Mouse (Mus musculus): ENCODE measurements around the gene Tmigd1.
"Not testable (repeated sequence)": the region's sequence is repeated elsewhere in the genome, so short reads cannot be mapped to it uniquely, and the experiment has no call there.

Tmigd1 gene

DNA sequence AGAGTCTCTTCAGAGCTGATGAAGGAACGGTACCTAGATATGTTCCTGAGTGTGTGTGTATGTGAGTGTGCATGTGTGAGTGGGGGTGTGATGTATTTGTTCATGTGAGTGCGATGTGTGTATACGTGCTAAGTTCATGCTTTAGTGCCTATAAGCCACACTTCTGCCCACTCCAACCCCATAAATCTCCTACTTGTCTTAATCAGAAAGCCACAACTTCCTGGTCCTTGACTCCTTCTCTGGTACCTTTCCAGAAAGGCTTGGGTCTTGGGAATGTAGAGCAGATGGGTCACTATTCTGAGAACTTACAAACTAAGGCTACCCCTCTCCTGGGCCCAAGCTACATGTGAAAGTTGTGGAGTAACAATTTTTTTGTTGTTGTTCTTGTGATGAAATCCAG lies 3.2 kb upstream of the Tmigd1 start:
- in situ Hi-C loops (cut with MboI): no loop called here

DNA sequence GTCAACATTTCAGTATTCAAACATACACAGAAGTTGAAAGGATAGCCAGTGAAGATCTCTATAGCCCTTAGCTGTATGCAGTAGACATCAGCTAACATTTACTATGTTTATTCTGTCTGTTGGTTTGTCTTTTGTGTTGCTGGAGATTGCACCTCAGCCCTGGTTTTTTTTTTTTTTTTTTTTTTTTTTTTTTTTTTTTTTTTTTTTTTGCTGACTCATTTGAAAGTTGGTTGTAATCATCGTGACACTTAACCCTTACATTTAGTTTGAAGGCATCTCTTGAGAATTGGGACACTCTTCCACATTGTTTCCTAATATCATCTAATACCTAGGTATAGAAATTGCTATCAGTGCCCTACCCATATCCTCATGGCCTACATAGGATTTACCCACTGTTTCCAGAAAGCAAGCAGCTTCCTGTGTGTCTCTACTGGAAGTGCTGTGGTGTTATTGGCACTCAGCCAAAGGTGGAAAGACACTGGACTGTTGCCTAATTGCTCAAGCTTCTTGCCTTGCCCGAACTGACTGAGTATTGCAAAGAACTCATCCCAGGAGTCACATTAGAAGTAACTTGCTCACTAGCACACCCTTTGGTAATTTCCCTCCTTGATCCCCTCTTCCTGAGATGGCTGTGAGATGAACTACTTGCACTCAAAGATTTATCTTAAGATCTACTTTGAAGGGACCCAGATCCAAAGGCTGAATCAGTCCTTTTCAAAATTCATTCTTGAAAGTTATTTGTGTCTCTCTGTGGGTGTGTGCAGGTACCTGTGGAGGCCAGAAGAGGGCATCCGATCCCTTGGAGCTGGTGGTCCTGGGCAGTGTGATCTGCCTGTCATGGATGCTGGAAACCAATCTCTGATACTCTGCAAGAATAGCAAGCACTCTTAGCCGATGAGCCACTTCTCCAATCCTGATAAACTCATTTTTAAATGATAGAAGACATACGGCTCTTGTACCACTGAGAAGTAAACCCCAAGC lies 1.9 kb upstream of the Tmigd1 start:
- in situ Hi-C loops (cut with MboI): no loop called here

DNA sequence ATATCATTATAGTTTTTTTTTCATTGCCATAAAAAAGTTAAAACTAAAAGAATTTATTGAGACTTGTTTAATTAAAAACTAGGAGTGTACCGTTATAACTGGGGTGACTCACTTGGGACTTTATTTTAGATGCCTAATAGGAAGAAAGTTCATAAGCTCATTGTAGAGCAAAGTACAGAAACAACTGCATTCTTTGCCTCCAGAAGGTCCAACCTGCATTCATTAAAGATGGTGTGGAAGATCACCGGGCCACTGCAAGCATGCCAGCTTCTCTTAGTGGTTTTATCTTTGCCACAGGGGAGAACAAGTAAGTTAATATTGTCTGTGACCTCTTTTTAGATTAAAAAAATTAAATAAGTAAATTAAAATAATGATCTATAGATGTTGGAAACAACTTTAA lies 2.4 kb downstream of the Tmigd1 start:
- in situ Hi-C loops (cut with MboI): no loop called here

DNA sequence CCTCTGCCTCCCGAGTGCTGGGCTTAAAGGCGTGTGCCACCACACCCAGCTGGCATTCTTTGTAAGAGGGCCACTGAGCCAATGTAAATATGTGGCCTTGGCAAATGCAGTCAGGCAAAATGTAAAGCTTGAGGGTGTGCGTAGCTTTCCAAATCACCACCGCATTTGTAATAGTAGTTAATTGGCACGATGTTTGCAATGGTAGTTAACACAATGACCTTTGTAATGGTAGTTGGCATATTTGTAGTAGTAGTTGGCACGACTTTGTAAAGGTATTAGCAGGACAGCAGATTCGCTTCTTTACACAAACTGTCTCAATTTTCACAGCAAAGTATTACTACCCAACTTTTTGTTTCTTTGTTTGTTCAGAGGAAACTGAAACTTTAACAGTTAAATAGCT lies 6.7 kb downstream of the Tmigd1 start:
- in situ Hi-C loops (cut with MboI): no loop called here

DNA sequence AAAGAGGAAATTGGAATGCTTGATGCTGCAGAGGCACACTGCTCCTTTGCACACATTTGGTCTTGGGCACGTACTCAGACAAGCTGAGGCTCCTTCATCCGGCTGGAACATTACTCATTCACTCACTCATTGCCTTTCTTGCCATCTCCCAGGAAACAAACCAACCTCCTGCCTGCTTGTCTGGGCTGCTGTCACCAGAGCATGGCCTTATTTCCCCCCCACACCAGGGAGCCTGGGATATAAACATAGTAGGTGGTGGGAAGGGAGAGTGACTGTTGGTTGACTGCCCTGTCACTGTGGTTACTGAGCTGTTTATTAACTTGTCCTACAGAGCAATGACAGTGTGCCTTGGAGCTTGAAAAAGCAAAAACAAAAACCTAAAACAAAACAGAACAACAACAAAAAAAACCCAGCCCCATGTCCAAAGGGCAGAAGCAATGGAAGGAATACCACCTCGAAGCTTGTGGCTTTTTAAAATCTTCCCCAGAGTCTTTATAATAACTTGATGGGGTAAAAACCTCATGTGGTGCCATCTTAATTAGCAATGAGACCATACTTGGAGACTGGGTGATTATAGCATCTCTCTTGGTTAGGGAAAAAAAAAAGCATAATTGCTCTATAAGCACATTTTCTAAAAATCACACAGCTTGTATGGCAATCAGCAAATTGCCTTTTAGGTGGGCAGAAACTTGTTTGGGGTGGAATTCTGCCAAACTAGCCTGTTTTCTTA lies 9.5 kb downstream of the Tmigd1 start:
- in situ Hi-C loops (cut with MboI): no loop called here

DNA sequence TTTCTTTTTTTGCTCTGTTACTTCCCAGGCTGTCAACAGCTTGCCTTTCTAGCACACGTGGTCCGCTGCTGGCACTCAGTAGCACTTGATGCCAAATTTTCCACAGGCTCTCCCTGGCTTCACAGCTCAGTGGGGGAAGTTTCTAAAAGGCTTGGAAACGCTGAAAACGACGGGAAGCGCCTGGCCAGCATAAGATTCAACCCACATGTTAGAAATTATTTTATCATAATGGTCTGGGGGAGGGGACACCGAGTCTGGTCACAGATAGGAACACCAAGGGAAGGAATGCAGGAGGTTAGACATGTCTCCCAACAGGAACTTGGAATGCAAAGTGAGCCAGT lies 10.1 kb downstream of the Tmigd1 start:
- in situ Hi-C loops (cut with MboI): no loop called here

DNA sequence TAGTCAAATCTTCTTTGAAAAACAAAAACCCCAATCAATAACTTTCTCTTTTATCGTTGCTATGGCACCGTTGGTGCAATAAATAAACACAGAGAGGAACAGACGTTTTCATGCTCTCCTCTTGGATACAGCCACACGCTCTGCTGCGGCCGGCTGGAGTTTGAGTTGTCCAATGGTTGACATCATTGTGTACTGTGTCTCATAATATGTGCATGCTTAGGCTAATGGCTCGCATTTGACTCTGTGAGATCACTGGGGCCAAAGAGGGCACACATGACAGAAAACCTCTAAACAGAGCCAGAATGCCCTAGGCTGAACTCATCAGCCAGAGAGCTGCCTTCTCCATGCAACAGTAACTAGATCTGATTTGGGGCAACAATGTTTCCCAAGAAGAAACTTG lies 12.4 kb downstream of the Tmigd1 start:
- in situ Hi-C loops (cut with MboI): no loop called here

DNA sequence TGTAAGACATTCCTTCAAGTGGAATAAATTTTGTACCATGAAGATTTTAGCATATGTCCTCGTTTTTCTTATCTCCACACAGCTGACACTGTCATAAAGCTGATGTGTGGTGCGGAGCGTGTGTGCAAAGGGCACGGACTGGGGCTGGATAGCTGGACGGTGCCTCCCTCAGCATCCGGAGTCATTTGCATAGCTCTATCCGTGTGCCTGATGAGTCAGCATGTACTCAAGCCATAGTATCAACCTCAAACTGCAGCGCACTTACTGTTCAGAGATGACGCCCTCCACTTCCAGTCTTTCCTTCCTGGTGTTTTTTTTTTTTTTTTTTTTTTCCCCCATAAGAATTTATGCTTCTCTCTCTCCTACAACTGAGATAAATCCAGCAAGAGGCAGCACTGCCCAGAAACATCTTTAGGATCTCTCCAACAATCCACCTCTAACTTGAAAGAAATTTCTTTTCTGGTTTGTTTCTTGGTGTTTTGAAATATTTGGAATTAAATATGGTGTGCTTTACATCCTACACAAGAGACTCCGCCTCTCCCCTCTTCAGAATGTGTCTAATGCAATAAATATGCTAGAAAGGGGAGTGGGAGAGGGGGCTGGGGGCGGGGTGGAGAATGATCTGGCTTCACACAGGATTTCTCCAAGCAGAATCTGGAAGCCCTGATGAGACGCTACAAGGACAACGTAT lies 14.7 kb downstream of the Tmigd1 start:
- in situ Hi-C loops (cut with MboI): no loop called here

DNA sequence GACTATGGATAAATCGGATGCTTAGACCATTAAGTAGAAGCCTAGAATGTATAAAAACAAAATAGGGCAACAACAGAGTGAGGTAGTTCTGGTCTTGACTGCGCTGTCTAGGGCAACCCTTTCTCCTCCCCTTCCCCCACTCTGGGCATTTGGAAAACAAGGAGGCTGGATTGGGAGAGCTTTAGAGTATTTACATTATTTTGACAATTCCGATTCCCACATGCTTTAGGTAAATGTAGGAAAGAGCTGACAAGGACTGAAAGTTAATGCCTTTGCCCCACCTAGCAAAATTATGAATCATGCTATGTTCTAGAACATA lies 15.2 kb downstream of the Tmigd1 start:
- in situ Hi-C loops (cut with MboI): no loop called here

DNA sequence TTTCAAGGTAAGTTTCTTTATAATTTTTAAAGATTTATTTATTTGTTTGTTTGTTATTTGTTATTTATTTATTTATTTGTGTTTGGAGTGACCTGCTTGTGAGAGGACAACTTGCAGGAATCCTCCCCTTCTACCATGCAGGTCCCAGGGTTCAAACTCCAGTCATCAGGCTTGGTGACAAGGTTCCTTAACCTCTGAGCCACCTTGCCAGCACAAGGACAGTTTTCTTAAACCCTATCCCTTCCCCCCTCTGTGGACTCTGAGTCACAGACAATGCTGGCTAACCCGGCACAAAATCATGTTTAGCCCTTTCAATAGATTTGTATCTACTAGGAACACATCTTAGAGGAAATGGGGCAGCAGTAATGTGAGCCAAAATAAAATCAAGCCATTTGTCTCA lies 18.6 kb downstream of the Tmigd1 start:
- in situ Hi-C loops (cut with MboI): no loop called here

DNA sequence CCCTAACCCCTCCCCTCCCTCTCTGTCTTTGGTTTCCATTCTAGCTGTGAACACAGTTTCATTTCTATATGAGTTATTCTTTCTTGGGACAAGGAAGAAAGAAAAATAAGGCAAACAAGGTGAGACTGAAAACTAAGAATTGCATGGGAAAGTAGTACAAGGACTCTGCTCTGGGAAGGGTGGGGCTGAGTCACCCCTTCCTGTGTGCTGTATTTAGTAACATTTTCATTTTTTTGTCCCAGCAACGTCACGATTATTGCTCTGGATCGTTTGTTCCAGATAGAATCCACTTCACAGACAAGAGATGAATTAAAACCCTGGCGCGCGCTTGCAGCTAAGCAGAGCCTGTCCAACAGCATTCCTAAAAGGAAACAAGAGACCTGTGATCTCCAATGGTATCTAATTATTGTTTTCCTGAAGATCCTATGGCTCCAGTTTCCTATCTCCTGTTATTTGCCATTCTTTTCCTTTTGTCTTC lies 22.8 kb downstream of the Tmigd1 start, which contains the start of gene Blmh:
TSS of gene Blmh (plus strand) at position 51 of the 478 bp plus-strand sequence.
- in situ Hi-C loops (cut with MboI): no loop called here

DNA sequence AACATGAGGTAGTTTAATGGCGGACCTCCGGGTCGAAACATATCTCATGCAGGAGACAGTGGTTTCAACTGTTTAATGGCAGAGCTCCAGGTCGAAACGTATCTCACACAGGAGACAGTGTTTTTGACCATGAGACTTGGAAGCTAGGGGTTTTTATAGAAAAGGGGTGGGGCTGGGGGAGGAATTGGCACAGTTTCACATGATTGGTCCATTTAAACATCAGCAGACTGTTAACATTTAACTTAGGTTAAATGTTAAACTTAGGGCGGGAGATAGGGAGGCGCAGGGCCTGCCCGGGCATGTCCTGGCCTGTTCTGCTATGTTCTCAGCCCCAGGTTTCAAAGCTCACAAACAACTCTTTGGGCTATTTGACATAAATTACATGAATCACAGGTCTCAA lies 26.6 kb downstream of the Tmigd1 start:
- in situ Hi-C loops (cut with MboI): not testable (repeated sequence)

DNA sequence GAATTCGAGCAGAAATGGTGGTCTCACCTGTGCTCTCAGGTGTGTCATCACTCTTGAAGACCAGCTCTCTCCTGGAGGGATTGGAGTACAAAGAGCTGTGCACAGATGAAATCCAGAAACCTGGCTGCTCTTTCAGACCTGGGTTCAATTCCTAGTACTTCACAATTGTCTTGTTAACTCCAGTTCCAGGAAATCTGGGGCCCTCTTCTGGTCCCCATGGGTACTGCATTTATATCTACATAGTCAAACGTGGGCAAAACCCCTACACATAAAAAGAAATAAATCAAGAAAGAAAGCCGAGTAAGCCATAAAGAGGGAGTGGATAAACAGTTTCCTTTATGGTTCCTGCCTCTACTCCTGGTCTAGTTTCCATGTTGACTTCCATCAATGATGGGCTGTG lies 31.2 kb downstream of the Tmigd1 start:
- in situ Hi-C loops (cut with MboI): no loop called here

DNA sequence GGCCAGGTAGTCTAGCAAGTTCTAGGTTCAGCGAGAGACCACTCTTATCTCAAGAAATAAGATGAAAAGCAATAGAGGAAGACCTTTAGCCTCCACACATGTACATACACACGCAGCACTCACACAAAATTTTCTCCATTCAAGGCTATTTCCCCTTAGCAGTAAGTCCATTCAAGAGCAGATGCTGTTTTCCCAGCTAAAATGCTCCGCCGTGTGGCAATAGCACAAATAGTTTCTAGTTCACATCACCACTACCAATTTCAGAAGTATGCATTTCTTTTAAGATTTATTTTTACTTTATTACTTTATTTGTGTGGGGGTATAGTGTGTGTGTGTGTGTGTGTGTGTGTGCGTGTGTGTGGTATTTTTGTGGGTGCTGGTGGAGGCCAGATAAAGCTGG lies 34.6 kb downstream of the Tmigd1 start:
- in situ Hi-C loops (cut with MboI): no loop called here

DNA sequence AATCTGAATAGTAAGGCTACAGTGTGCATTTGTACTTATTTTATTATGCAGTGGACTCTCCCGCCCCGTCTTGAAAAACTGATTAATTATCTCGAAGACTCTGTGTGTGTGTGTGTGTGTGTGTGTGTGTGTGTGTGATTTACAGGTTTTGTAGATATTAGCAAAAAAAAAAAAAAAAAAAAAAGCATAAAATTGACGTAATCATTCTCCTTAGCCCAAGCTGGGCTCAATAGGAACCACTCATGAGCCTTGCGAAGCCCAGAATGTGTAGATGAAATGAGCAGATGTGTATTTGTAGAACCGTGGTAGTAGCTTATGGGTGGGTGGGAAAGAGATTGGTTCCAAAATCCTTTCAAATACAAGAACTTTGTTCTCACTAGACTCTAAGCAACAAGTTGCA lies 42.9 kb downstream of the Tmigd1 start:
- in situ Hi-C loops (cut with MboI): no loop called here

DNA sequence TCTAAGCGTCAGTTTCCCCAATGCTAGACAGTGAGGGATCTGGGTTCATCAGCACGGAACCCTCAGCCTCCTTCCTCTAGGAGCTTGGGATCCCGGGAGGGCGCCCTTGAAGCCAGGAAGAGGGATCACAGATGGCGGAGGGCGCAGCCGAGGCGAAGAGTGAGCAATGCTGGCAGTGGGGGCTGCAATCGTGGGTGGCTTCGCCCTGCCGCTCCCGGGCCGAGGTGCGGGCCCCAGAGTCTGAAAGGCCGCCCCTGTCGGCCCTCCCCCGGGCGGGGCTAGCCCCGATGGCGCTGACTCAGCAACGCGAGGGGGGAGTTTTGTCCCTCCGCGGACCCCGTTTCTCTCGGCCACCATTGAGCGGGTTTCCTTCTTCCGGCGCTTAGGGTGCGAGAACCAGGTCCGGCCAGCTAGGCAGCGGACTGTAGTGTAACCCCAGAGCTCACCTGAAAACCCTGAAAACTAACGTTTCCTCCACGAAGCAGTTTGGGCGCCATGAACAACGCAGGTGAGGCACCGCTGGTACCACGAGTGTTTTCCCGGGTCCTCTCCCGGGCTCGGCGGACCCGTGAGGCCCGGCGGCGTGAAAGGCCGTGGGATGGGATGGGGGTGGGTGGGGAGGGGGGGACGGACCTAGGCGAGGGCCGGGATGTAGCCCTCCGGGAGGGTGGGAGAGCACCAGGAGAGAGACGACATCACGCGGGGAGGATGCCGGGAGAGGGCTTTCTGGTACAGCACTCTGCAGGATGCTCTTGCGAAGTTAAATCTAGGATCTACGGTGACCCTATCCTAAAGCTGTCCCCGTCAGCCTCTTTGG lies 43.6 kb downstream of the Tmigd1 start:
- in situ Hi-C loops (cut with MboI): no loop called here

DNA sequence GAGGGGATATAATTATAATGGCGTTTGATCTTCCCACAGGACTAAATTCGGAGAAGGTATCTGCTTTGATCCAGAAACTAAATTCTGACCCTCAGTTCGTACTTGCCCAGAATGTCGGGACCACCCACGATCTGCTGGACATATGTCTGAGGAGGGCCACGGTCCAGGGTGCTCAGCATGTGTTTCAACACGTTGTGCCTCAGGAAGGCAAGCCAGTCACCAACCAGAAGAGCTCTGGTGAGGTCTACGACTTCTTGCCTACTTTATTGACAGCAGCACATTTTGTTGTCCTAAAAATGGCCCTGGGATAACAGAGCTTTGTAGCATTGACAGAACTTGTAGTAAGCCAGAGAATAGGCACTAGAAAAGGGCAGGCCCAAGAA lies 44.2 kb downstream of the Tmigd1 start:
- in situ Hi-C loops (cut with MboI): no loop called here

DNA sequence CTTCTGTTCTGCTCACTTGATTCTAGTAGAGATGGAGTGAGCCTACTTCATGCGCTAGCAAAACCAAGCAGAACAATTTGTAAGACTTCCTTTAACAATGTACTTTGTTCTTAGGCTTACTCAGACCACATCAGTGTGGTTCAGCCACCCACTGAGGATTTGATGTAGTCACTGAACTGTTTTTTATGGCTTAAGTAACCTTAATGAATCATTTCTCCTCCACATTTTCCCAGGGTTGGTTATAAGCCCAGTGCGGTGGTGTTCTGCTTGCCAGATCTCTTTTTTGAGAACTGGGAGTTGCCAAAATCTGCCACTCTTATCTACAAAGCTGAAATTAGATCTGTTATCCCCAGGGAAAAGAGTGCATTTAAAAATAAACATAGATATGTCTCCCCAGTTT lies 51.6 kb downstream of the Tmigd1 start:
- in situ Hi-C loops (cut with MboI): no loop called here

DNA sequence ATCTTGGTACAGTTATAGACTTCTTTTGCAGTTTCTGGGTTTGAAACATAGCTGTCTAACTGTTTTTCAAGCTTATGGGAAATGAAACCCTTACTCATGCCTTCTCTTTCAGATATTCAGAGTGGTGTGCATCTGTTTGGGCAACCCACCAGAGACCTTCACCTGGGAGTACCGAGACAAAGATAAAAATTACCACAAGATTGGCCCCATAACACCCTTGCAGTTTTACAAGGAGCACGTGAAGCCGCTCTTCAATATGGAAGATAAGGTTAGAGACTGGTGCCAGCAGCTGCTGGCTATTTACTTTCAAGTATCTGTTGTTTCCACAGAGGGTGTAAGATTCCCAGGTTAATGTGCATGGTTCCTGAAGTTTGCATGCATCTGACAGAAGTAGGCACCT lies 63.7 kb downstream of the Tmigd1 start:
- in situ Hi-C loops (cut with MboI): no loop called here
